Mouse (Mus musculus): ENCODE results near the gene Nadk.

Nadk gene

GRCm38 (mm10) chr4:155561661-155562442 lies at the start of gene Nadk:
Gene Nadk (plus strand): TSS chr4:155562378.
- peak; percentile 58 to 64 for DNase-seq

GRCm38 (mm10) chr4:155514810-155515209 lies 47.4 kb upstream of the Nadk start:
- DNase-seq = no peak

DNA sequence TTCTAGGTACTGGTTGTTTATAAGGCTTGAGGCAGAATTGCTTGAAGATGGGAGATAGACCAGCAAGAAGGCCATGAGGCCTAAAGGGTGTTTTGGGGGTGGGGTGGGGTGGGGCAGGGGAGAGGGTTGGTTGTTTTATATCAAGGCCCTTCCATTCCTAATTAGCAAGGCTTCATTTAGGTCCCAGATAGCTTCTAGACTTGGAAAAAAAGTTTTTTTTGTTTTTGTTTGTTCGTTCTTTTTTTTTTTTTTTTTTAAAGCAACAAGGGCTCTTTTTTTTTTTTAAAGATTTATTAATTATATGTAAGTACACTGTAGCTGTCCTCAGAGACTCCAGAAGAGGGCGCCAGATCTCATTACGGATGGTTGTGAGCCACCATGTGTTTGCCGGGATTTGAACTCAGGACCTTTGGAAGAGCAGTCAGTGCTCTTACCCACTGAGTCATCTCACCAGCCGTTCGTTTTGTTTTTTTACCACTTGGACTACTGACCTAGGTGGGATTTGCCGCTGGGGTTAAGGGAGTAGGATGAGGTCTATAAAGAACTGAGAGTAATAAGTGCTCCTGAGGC lies 44.1 kb upstream of the Nadk start:
- no peak for DNase-seq

DNA sequence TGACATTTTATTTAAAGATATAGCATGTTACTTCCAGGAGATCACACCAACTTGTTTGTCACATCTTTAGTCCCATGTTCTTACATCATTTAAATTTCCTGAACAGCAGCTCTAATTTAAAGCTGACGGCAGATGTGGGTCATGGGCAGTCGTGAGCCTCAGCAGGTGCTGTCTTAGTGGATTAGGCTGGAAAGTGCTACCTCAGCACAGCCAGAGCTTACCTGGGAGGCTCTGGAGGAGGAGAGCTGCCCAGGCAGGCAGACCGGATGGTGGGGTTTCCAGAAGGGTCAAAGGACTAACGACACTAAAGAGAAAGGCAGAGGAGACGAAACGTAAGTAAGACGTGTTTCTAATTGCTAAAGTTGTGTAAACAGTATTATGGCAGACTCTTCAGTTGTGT lies 39.9 kb upstream of the Nadk start:
- no peak for DNase-seq

GRCm38 (mm10) chr4:155525751-155526150 lies 36.4 kb upstream of the Nadk start:
- no peak for DNase-seq

- no peak for DNase-seq
These were observed 32.9 kb upstream of the Nadk start for GRCm38 (mm10) chr4:155529294-155529693.

- no peak for DNase-seq
These were observed 12.2 kb upstream of the Nadk start for GRCm38 (mm10) chr4:155549993-155550392.

DNA sequence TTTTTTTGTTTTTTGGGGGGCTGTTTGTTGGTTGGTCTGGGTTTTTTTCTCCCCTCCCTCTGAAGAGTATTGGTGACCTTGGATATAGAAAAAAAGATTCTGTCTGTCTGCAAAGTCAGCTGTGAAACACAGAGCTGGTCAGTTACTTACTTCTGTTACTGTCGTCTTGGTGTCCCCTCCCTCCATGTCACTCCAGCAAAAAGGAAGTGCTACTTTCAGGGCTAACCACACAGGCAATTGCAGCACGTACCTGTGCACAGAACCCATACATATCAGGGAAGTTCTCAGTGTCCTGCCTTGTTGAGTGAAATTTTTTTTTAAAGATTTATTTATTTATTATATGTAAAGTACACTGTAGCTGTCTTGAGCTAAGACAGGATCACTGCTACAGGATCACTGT lies 11.7 kb upstream of the Nadk start:
- no peak for DNase-seq

DNA sequence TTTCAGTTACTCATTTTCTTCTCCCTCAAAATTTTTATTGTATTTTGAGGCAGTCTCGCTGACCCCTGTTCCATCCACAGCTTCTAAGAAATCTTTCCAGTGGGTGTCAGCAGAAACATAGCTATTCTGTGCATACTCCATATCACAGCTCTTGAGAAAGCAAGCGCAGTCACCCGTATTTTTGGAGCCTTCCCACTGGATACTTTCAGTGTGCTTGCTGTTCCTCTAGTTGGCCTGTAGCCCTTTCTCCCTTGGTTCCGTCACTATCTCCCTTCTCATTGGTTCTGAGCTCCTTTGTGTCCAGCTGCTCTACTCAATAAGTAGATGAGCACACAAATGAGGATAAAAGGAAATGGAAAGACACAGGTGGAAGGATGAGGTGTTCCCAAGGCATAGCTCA lies 11.1 kb upstream of the Nadk start:
- DNase-seq = no peak

- no peak for DNase-seq
These were observed 9.2 kb upstream of the Nadk start for GRCm38 (mm10) chr4:155552917-155553532.

DNA sequence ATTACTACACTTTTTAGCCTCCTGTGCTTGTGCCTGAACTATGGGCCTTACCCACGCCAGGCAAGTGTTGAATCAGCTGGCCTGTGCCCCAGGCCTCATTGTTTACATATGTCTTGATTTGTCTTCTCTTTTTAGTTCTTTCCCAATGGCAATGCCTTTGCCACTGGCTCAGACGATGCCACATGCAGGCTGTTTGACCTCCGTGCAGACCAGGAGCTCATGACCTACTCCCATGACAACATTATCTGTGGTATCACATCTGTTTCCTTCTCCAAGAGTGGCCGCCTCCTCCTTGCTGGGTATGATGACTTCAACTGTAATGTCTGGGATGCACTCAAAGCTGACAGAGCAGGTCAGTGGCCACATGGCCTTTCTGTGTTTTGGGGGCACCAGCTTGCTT lies 7.3 kb upstream of the Nadk start:
- no peak for DNase-seq

GRCm38 (mm10) chr4:155555464-155555863 lies 6.7 kb upstream of the Nadk start:
- DNase-seq = no peak

GRCm38 (mm10) chr4:155559454-155559853 lies 2.7 kb upstream of the Nadk start:
- no peak for DNase-seq

DNA sequence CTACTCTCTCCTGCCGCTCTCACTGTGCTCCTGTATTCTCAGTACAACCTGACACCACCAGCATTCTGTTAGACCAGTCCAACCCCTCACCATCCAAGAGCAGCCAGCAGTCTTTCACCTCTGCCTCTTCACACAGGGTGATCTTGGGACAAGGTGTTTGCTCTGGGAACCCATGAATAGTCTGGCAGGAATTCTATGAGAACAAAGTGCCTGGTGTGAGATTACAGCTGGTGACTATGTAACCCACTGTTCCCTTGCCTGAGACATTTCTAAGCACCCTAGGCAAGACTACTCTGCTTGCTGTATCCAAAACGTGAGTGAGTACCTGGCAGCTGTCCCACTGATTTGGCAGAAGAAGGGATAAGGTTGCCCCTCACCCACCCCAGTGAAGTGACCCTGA lies 1.2 kb upstream of the Nadk start:
- DNase-seq = peak; percentile 45 to 61

DNA sequence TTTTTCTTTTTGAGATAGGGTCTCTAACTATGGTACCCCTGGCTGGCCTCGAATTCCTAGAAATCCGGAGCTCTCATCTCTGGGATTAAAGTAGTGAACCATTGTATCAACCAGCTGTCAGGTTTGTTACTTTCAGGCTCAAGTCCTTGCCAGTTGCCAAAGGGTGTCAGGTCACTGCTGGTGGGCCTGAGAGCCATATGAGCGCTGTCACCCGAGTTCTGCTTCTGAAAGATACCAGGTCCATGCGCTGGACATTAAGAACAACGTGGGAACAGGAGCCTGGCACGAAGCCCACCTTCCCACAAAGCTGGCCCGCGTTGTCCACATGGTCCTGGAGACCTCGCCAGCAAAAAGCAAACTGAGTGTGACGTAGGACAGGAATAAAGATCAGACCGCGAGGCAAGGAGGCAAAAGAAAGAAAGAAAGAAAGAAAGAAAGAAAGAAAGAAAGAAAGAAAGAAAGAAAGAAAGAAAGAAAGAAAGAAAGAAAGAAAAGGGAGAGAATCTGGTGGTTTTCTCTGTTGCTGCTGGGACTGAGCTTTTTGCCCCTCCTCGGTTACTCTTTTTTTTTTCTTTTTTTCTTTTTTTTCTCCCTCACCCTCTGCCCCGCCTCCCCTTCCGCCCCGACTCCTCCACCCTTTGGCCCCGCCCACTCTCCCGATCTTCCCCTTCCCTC lies 684 bp downstream of the Nadk start:
- DNase-seq = peak; percentile 63 to 64

GRCm38 (mm10) chr4:155563400-155564231 lies 1.4 kb downstream of the Nadk start:
- peak; percentile 97 to 98 for DNase-seq

DNA sequence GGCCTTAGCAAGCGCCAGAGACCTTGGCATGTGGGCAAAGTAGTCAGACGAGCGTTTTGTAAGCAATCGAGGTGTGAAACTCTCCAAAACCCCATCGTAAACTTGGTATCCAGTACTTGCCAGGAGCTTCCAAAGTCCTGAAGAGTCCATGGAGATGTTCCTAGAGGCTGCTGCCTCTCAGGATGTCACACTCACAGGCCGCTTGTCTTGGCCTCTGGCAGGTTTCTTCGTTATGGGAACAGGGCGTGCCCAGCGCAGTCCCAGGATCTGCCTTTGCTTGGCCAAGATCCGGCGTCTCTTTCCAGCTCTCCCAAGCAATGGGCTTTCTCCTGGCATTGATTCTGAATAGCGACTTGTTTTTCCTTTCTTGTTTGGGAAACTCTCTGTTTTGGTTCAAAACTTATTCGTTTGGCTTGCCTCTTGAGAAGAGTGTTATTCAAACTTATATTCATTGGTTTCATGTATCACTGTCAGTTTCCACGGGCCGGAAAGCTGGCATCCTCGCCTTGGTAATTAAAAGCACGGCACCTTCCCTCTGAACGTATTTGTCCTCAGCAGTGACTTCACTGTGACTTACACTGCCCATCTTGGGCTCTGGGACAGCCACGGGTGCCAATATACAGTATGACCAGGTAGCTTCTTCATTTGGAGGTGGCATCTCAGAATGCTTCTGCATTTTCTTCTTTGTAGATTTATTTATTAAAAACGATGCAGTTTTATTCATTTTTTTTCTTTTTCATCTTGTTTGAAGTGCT lies 2.3 kb downstream of the Nadk start:
- peak; percentile 62 to 71 for DNase-seq

GRCm38 (mm10) chr4:155566555-155566954 lies 4.4 kb downstream of the Nadk start:
- DNase-seq = no peak

GRCm38 (mm10) chr4:155568170-155568569 lies 6.0 kb downstream of the Nadk start:
- no peak for DNase-seq

DNA sequence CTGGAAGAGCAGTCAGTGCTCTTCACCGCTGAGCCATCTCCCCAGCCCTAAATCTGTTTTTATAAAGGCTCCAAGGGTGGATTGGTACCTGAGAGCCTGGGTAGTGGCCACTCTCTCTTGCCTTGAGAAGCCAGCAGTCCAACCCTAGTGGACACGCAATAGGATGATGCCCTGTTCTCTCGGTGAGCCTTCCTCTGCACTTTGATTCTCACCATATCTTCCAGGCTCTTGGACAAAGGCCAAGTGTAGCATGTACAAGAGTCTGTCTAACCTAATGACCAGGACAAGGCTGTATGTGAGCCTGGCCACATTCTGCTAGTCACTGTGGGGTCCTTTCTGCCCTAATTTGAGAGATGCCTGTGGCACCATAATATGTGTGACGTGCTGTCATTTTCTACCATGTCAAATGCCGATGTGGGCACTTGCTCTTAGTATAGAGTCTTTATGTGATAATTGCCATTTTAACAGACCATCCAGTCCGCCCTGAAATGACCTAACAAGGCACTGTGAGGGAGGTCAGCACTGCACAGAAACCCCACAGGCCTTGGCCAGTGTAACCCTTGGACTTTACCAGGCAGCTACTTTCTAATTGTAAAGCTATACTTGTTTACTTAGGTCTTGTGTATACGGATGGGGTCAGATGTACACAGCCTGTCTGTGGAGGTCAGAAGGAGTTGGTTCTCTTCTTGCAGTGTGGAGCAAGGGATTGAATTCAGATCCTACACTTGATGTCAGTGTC lies 6.6 kb downstream of the Nadk start:
- DNase-seq = no peak

DNA sequence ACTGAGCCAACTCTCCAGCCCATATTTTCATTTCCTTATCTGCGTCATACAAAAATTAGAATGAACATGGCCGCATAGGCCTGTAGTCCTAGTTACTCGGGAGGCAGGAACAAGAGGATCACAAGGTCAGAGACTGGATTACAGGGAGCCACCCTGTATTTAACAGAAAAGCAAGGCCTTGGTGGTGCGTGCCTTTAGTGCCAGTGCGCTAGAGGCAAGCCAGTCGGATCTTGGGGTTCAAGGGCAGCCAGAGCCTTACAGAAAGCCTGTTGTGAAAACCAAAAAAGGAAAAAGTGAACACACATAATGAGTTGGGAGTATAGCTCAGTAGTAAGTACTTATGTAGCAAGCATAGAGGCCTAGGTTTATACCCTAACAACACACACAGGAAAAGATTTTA lies 7.6 kb downstream of the Nadk start:
- DNase-seq = no peak

All from lung, adult 18-20 months (tissue).